Mouse (Mus musculus) cerebellum, adult 9-10 months (tissue): ENCODE results near the gene Rnf207.

ENCODE experiments used
- DNase-seq: peaks from one replicate; pipeline ENCODE4 v3.0.0; 2022

The Rnf207 gene

DNA sequence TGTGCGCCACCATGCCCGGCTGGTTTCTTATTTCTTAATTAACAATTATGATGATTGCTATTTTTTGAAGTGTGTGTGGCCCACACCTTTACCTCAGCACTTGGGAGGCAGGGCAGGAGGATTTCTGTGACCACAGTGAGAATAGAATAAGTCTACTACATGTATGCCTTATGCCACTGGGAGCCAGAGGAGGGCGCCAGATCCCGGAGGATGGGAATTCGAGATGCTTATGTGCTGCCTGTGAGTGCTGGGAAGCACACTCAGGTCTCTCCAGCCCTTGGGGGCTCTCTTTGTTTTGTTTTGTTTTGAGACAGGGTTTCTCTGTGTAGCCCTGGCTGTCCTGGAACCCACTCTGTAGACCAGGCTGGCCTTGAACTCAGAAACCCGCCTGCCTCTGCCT is 9.9 kb upstream of the Rnf207 start:
- no peak for DNase-seq

DNA sequence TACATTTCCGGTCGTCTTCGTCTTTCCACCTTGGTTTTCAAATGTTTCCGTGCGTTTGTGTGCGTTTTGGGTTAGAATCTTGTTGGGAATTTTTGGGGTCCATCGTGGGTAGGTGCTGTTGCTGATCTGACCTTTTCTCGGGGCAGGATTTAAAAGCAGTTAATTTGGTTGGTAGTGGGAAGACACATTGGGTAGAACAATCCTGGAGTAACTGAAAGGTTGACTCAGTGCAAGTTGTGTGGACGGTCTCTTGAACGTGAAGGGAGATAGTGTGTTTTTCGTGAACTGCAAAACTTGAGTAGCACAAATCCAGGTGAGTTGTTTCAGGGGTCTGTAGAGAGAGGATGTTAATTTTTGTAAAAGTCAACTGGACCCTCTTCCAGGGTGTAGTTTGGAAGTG is 7.8 kb upstream of the Rnf207 start:
- no peak for DNase-seq

DNA sequence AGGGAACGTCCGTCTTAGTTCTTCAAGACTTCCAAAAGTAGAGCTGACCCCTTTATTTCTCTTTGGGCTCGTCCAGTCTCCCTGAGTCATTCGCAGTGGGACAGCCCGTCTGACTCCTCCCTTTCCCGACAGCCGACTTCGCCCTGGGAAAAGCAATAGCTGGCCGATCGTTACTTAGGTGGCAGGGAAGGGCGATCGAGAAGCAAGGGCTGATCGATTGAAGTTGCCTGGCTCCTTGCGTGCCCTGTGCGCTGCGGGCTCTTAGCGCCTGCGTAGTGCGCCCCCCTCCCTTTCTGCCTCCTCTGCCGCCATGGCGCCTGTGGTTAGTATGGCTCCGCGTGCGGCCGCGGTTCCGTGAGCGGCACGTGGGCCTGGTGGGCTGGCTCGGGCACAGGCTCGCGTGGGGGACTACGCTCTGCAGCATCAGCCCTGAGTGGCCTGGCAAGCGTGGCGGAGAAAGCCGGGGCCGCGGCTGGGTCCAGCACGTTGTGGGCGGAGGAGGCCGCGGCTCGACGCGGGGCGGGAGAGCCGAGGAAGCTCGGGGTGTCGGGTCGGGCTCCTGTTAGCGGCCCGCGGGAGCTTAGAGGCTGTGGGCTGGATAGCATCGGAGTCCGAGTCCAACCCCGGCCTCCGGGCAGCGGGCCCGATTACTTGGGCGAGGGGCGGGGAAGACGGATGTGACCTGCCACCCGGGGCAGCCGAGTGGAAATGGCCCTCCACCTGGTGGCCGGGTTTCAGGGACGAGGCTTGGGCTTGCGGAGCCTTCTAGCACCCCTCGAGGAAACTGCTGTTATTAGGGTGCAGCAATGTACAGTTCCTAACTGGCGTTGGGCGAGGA is 7.0 kb upstream of the Rnf207 start, which contains the start of gene Rpl22:
Gene Rpl22, plus strand, starts transcription at position 169 of the 838 bp plus-strand sequence.
- DNase-seq, result peak; percentile 96

DNA sequence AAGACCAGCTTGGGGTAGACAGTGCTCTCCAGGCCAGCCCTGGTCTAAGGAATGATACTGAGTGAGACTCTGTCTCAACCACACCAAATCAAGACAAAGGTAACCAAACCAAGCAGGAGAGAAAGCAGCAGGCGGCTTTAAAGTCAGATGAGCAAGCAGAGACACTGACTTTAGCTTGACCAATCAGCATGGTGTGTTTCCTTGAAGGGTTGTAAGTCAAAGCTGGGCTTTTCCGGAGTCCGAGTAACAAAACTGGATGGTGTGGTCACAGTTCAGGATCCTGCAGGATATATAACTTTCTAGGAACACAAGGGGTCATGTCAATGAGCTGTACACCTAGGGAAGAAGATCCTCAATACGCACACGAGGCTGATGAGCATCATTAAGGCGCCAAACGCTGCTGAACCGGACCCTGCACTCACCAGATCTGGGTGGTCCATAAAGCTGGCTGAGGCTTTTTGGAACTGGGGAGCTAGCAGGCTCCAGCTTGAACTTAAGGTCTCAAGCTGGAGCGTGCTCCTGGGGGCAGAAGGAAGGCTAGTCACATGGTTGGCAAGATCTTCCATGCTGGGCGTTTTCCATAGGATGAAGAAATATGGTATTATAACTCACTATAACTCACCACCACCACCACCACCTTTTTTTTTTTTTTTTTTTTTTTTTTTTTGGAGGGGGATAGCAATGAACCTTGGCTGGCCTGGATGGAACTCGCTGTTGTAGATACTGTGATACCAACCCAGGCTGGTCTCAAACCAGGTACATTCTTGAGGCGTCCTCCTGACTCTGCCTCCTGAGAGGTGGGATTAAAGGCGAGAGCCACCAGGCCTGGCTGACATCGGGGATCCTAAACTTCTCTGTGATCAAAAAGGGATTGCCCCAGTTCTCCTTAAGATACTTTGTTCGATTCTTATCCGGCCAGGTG is 6.1 kb upstream of the Rnf207 start:
- DNase-seq, result no peak

DNA sequence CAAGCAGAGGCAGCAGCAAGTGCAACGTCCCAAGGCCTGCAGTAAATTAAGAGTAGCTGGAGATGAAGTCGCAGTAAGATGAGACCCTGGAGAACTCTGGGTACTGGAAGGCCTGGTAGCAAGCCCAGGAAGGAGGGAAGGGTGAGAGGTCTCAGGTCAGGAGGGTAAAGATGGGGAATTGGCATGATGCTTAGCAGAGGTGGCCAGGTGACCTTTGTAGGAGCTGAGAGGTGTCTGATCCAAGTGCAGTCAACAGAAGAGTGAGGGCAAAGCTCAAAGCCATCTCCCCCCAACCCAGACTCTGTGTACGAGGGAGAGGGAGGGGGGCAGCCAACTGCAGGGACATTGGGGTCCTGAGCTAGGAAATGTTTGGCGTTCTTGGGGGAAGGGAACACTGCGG is 2.7 kb upstream of the Rnf207 start:
- no peak for DNase-seq

DNA sequence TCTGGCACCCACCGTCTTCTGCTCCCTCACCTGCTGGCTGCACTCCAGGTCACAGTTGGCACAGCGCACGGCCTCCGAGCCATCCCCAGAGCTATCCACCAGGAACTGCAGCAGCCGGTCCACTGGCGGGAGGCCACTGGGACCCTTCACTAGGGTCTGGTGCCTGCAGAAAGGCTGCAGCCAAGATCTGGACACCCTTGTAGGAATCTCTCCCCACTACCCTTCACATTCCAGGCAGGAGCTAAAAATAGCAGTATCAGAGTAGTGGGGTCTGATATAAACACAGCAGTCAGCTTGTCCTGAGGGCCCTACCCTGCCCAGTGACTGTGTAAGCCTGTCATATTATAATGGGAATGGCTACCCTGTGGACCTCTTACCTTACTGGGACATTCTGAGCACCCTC is 1.2 kb downstream of the Rnf207 start:
- DNase-seq, result no peak

DNA sequence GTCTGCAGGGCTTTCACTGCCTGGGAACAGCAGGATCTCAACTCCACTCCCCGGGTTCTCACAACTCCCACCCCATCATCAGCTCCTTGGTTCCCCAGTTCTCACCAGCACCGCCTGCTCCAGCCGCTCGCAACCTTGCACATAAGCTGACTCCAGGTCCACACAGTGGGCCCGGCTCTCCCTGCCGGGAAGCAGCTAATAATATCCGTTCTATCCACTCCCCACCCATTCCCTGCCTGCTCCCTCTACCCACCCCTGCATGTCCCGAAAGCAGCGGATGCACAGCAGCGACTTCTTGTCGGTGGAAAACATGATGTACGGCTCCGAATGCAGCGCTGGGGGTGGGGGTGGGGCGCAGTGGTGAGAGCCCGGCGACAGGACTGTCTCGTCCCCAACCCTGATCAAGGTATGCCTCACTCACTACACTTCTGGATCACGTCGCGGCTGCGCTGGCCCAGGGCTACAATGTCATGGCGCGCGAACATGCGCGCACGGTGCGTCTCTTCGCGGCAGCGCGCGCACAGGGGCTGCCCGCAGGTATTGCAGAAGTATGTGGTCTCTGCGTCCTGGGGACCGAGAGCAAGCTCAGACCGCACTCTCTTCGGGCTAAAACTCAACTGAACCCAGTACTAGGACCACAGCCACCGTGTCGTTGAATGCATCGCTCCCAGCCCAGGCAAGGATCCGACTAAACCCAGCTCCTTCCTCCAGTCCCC is 3.1 kb downstream of the Rnf207 start:
- DNase-seq, result no peak

DNA sequence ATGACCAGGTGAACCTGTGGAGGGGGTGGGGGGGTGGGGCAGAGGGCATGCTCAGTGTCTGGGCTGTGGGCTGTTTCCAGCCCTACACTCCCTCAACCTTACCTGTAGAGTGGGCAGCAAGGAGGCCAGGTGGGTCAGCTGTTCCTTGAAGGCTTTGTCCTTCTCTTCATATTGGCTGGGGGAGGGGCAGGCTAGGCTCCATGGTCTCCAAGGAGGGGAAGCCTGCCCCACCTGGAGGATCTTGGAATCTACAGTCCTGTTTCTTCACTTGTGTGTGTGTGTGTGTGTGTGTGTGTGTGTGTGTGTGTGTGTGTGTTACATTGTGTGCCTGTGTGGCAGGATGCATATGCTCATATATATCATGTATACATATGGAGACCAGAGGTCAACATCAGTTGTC is 4.9 kb downstream of the Rnf207 start:
- no peak for DNase-seq

DNA sequence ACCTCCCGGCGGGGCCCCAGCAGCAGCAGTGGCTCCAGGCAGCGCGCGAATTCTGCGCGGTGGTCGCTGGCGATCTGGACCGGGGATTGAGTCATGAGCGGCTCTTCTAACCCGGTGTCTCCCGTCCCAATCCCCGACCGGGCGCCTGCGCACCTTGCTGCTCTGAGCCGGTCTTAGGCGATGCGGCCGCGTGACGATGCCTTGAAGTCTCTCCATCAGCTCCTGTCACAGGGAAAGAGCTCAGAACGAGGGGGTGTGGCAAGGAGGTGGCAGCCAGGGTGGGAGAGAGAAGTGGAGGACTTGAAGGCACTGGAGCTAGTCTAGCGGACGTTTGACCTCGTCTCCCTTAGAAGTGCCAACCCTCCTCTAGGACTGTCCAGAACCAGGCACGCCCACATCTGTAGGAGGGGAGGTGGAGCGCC is 5.6 kb downstream of the Rnf207 start:
- DNase-seq, result no peak

DNA sequence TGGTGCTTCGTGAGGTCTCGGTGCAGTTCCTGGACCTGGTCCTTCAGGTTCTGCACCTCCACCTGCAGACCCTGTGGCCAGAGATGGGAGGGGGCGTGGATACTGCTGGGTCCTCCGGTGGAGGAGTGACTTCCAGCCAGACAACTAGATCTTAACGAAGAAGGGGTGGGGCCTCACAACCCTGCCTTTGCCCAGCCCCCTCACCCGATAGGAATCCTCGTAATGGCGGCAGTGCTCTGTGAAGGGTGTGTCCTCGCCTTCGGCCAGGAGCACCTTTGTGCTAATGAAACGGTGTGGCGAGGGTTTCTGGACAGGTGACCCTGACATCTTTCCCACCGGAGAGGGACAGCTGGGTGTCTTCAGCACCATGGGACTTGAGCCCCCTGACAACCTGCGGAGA is 6.6 kb downstream of the Rnf207 start:
- DNase-seq, result no peak

DNA sequence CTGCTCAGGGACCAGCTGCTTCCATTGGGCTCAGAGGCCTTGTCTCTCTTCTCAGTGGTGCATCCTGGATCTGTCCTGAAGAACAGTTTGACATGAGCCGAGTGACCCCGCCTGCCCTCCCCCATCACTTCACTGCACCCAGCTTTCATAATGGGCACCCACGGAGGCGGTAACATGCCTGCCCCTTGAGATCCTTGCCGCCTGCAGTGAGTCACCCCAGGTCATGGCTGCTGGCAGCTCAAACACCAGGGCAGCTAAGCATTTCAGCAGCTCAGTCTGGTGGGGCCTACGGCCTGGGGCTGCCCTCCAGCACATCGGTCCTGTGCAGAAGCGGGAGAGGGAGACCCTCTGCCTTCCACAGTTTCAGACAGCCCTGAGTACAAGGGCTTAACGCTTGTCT is 11.3 kb downstream of the Rnf207 start:
- DNase-seq, result no peak

DNA sequence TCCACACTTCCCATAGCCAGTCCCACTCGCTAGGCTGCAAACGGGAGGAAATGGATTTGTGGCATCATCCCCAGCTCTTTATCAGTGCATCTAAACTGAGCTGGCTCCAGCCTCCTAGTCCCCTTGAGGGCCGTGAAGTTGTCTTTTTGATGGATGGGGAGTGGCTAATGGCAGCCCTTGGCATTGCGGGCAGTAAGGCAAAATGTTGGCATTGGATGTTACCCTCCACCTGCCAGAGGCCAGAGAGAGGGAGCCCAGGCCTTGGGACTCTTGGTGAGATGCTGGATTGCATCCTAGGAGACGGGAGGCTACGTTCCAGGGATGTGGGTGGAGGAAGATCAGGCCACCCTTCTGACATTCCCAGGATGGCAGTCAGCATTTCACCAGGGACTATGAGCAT is 12.8 kb downstream of the Rnf207 start:
- DNase-seq, result no peak

DNA sequence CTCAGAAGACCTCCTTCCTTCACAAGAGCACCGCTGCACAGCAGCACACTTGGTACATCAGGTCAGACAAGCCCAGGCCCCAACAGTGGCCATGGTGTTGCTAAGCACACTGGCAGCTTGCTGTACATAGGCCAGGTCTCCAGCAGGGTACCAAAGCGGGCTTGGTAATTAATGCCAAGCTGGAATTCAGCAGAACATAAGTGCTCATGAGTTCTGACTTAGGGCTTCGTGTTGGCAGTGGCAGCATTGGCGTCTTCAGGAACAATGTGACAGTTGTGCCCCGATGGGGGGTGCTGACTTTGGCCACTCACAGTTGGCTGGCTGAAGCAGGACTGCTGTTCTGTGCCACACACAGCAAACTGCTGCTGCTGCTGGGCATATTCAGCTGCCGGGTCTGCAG is 14.1 kb downstream of the Rnf207 start:
- DNase-seq, result no peak

DNA sequence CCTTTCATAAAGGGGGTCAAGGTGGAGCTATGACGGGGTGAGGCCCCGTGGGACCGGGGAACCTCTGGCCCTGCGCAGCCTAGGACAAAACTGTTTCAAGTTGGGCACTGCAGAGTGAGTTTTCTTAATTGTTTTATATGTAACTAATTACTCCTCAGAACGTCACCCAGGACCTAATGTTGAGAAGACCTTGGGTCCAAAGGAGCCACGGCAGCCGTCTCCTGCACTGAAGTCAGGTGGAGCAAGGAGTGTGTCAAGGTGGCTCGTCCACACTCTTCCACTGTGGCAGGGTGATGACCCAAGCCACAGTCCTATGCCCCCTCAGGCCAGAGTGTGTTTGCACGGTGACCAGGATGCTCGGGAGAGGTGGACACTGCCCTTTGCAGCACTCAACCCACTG is 15.6 kb downstream of the Rnf207 start:
- DNase-seq, result no peak

DNA sequence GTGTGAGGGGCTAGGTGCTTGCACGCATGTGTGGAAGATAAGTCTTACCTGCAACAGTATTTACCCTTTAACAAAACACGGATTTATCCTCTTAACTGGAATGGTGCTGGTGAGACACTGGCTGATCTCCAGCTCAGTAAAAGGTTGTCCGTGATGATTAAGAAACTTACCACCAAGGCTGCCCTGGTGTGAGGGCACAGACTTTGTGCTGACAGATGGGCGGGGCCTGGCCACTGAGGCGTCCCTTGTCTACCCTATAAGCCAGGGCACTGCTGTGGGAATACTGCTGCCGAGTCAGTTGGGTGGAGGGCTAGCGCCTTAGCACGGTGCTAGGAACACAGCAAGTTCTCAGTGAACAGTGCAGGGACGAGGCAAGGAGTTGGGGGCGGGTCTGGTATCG is 16.8 kb downstream of the Rnf207 start:
- no peak for DNase-seq

DNA sequence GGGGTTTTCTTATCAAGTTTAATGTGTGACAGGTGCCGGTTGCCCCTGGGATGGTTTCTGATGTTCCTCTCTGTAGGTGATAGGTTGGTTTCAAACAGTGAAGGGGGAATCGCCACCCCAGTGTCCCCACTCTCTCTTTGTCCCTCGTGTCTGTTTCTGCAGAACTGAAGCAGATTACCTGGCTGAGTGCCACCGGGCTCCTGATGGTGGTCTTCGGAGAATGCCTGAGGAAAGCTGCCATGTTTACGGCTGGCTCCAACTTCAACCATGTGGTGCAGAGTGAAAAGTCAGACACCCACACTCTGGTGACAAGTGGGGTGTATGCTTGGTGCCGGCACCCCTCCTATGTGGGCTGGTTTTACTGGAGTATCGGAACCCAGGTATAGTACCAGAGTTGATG is 18.4 kb downstream of the Rnf207 start:
- no peak for DNase-seq

DNA sequence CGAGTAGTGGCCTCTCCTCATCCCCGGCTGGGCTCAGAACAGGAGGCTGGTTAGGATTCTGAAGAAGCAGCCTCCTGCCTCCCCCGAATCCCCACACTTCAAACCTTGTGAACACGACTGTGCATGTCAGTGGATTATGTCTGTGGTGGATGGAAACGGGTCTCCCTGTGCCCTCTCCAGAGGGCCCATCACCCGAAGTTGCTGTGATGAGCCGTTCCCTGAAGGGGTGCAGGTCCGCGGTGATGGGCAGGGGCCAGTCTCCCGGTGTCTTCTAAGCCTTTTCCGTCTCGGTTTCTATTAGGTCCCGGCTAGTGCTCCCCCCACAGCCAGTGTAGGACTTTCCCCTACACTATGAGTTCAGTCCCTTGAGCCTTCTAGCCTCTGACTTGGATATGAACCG is 20.0 kb downstream of the Rnf207 start:
- DNase-seq, result no peak

DNA sequence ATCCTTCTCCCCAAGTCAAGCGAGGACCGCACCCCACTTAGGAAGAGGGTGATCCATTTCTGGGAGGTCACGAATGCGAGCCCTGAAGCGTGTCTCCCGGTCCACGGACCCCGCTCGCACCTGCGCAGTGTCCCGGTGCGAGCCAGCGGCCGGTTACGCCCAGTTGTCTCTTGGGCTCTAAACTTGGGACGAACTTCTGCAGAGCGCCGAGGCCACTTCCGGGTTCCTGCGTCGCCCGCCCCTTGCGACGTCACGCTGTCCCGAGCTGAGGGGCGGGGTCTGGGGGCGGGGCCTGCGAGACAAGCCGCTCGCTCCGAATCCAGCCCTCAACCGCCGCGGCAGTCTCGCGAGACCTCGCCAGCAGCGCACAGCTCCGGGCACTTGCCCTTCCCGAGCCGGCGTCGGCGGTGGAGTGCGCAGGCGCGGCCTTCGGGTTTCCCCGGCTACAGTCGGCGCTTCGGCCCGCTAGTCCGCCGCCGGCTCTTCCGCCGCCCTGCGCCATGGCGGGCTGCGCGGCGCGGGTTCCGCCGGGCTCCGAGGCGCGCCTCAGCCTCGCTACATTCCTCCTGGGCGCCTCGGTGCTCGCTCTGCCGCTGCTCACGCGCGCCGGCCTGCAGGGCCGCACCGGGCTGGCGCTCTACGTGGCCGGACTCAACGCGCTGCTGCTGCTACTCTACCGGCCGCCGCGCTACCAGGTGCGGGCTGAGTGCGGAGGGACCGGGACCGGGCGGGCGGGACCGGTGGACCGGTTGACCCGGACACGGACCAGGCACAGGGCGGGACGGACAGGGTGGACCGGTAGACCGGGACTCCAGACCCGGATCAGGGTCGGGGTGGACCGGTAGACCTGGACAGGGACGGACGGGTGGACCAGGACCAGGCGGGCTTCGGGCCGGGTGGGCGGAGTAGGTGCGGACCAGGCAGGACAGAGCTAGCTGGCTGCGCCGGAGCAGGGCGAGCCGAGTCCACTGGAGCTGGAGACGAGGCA is 21.6 kb downstream of the Rnf207 start, which contains the start of gene Icmt:
Gene Icmt, plus strand, starts transcription at position 354 of the 988 bp plus-strand sequence.
- peak; percentile 98 for DNase-seq

DNA sequence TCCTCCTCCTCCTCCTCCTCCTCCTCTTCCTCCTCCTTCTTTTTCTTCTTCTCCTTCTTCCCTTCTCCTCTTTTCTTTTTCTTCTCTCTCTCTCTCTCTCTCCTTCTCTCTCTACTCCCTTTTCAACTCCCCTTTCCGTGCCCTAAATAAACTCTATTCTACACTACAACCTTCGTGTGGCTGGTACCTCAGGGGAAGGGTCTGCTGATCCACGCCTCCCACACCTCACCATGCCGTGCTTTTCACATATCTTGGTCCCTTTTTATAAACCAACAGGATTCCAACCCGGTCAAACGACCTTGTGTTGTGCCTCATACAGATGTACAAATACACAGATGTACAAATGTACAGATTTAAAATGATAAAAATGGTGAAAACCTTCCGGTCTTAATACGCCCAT is 22.4 kb downstream of the Rnf207 start:
- no peak for DNase-seq

DNA sequence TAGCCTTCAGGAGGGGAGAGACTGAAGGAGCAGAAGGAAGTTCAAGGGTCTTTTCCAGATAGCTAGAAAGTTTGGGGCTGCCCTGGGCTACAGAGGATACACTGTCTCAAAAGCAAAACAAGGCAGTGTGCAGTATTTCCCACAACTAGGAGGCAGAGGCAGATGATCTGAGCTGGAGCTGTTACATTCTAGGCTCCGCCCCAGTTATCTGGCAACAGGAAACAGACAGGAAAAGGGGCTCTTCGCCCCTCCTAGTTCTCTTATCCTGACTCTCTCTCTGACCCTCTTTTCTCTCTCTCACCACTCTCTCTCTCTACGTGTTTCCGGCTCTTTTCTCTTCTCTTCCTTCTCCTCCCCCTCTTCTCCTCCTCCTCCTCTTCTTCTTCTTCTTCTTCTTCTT is 22.9 kb downstream of the Rnf207 start:
- no peak for DNase-seq

DNA sequence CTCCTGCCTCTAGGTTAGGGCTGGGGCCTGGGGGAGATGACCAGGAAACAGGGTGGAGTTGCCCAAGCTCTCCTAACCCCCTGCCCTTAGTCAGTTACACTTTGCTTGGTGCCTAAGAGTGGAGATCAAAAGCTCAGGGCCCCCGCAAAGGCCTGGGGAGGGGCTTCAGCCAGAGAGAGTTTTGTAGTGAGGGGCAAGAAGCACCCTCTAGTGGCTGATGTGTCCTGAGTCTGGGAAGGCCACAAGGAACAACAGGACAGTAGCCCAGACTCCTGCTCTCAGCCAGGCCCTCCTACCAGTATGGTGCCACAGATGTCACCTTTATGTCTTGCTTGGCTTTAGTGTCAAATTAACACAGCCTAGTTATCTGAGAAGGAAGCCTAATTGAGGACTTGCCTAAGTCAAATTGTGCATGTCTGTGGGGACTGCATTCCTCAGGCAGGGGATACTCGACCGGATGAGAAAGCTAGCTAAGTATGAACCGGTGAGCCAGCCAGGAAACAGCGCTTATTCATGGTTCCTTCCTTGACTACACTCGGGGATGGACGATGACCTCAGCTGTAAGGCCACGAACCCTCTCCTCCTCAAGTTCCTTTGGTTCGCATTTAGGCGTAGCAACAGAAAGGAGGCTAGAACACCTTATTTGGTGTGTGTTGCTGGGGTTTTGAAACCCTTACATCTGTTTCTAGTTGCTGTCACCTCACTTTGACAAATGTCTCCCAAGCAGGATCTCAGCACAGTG is 24.4 kb downstream of the Rnf207 start:
- no peak for DNase-seq
